Mouse (Mus musculus): ENCODE measurements at regions not wholly inside any gene's neighbourhood (a gene's known extent, or its start where the extent isn't known, plus 50 kb on each side); places are given as distances from the start of the nearest gene placed in this dataset.

- no peak for TF ChIP-seq POLR2A (IDR thresholded peaks at IDR 0.05; ENCODE audit: control insufficient read depth, extremely low read depth, insufficient read depth, low read length, poor library complexity)
- TF ChIP-seq CTCF (IDR thresholded peaks at IDR 0.05; ENCODE audit: borderline replicate concordance, control insufficient read depth, extremely low read depth, insufficient read depth, low read length, poor library complexity), result no peak
Measured at GRCm38 (mm10) chr3:143034588-143034987, 152.8 kb upstream of the Pkn2 start.

Data from thymus, adult 2 months (tissue).